Mouse (Mus musculus) spleen, adult 2 months (tissue): Measurements from ENCODE around the gene Gm4907. TPM values are rescaled to one million over a fixed set of nuclear protein-coding genes. Genes with fewer than 3 reads are reported as not detected.
"Not testable (repeated sequence)": the region's sequence is repeated elsewhere in the genome, so short reads cannot be mapped to it uniquely, and the experiment has no call there.

Source experiments
- DNase-seq, 2 experiments: peaks; one replicate each; pipeline versions ENCODE4 v3.0.0 to v3.0.0-alpha.2; 2012 to 2021; ENCODE audit warnings: low spot score in 2 of 2, low read depth in 1 of 2
- H3K27ac ChIP-seq: fragments of 200-500 bp; 2 replicates; pipeline ENCODE4 v1.5.1; 2012; ENCODE audit warnings: low read length, inconsistent platforms; ENCODE audit not compliant: insufficient read depth
- H3K27me3 ChIP-seq: fragments of 200-500 bp; 2 replicates; pipeline ENCODE4 v1.6.1; 2012; ENCODE audit warnings: mild to moderate bottlenecking, moderate library complexity, low read length, inconsistent platforms; ENCODE audit not compliant: control insufficient read depth, insufficient read depth
- H3K36me3 ChIP-seq: fragments of 200-500 bp; 2 replicates; pipeline ENCODE4 v1.6.1; 2012; ENCODE audit warnings: mild to moderate bottlenecking, low read length, inconsistent platforms; ENCODE audit not compliant: control insufficient read depth, insufficient read depth
- H3K4me1 ChIP-seq: fragments of 200-500 bp; 2 replicates; pipeline ENCODE4 v1.6.1; 2011; ENCODE audit warnings: inconsistent platforms; ENCODE audit not compliant: control insufficient read depth, insufficient read depth, insufficient read length
- H3K4me3 ChIP-seq: fragments of 200-500 bp; 2 replicates; pipeline ENCODE4 v1.5.1; 2011; ENCODE audit warnings: mild to moderate bottlenecking, inconsistent platforms; ENCODE audit not compliant: insufficient read depth, insufficient read length; ENCODE audit errors: extremely low read depth
- CTCF ChIP-seq: fragments of 200-500 bp; IDR thresholded peaks from 2 replicates; pipeline ENCODE4 v1.5.1; 2011; ENCODE audit warnings: mild to moderate bottlenecking, inconsistent platforms; ENCODE audit not compliant: insufficient read depth, insufficient read length, insufficient replicate concordance; ENCODE audit errors: extremely low read depth
- POLR2A ChIP-seq: fragments of 200-500 bp; IDR thresholded peaks from 2 replicates; pipeline ENCODE4 v1.6.1; 2011; ENCODE audit warnings: low read depth, low read length, inconsistent platforms
- WGBS: fragments of 180-500 bp; shearing (Covaris S2); methylation state at CpG from one replicate; pipeline ENCODE4 v1.1.7; 2018; 5-methylcytosine and 5-hydroxymethylcytosine counted together
- polyA plus RNA-seq: library from polyadenylated mRNA; depleted of rRNA; stranded (reverse); fragments of >200 nt; gene quantifications from 2 replicates; pipeline ENCODE4 v1.2.3, GENCODE M21; 2012; rRNA removed

Gm4907 gene
- polyA plus RNA-seq, result not detected in 2 replicates

DNA sequence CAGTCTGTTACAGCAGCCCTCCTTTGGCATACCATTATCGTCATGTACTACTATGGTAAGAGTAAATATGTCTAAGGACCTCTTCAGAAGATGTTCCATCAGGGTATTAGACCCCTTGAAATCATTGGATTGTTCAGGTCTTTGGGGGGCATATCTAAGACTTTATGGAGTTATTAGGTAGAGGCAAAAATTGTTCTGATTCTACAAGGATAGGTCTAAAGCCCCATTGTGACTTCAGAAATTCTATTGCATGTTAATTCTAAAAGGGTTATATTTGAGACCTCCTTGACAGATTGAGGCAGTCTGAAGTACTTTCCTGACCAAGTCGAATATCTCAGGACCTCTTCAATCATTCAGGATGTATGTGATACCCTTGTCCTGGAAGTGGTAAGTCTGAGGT, at the start of gene Gm4907:
Gene Gm4907 (plus strand): TSS at position 301 of the 400 bp plus-strand sequence.
- not testable (repeated sequence) for H3K4me3 ChIP-seq, DNase-seq, H3K4me1 ChIP-seq, H3K36me3 ChIP-seq, H3K27me3 ChIP-seq, H3K27ac ChIP-seq
- WGBS, result 54% methylated on average over 2 of the region's 2 CpGs

GRCm38 (mm10) chrX:23833784-23834183, 48.6 kb upstream of the Gm4907 start:
- 90% methylated on average over 11 of the region's 11 CpGs for WGBS
- H3K27ac ChIP-seq, H3K36me3 ChIP-seq, H3K4me3 ChIP-seq, DNase-seq, H3K27me3 ChIP-seq, H3K4me1 ChIP-seq: not testable (repeated sequence)

- Histone ChIP-seq H3K27me3 (no peaks in the 10 kb centered on the region), H3K4me1 (no peaks in the 10 kb centered on the region), H3K27ac (no peak overlapping the region), H3K4me3 (no peak overlapping the region), H3K36me3 (no peaks in the 10 kb centered on the region)
- no peak for DNase-seq
- TF ChIP-seq CTCF (no peak), POLR2A (no peak)
- WGBS, result 84% methylated on average over 1 of the region's 1 CpGs
Measured at GRCm38 (mm10) chrX:23840921-23841320, 41.4 kb upstream of the Gm4907 start.

- DNase-seq, result no peak
- no peaks in the 10 kb centered on the region for H3K36me3 ChIP-seq
- H3K4me3 ChIP-seq, result no peak overlapping the region
- H3K27me3 ChIP-seq, result no peaks in the 10 kb centered on the region
- H3K4me1 ChIP-seq, result no peaks in the 10 kb centered on the region
- WGBS, result 78% methylated on average over 2 of the region's 2 CpGs
- TF ChIP-seq CTCF, result no peak
- H3K27ac ChIP-seq, result no peak overlapping the region
Measured at GRCm38 (mm10) chrX:23954161-23954560, 71.8 kb downstream of the Gm4907 start.

Other genes with a start within 250 kb of the Gm4907 start
- 4.3 and 6.9 TPM in 2 replicates for gene Wdr44, start 189.5 kb upstream of the Gm4907 start, polyA plus RNA-seq
- not detected in 2 replicates for gene Gm4985, start 76.4 kb downstream of the Gm4907 start, polyA plus RNA-seq